Mouse (Mus musculus): ENCODE results near the gene D430041D05Rik. TPM values are rescaled to one million over a fixed set of nuclear protein-coding genes. Genes with fewer than 3 reads are reported as not detected.

D430041D05Rik gene
- total RNA-seq, 1 experiment: 0.54 TPM

GRCm38 (mm10) chr2:104128803-104129531 is 281.8 kb downstream of the D430041D05Rik start:
- in situ Hi-C loops (cut with MboI; ENCODE audit: low sequenced_read_pairs in 2 of 2, unreplicated experiment in 2 of 2): loop anchor here in 1 of 2 experiments (25.0 kb wide), 1 partner anchor 308 kb away; no protein-coding TSS in a partner anchor
- TF ChIP-seq HCFC1 (IDR thresholded peaks at IDR 0.05; ENCODE audit: borderline replicate concordance, insufficient read depth, low read length) (no peak), ZC3H11A (IDR thresholded peaks at IDR 0.05; ENCODE audit: borderline replicate concordance, low read depth, low read length) (no peak), MAFK (IDR thresholded peaks at IDR 0.05; ENCODE audit: insufficient read depth, low read depth, low read length) (no peak), ZNF384 (IDR thresholded peaks at IDR 0.05; ENCODE audit: low read depth, low read length) (no peak), CHD2 (IDR thresholded peaks at IDR 0.05; ENCODE audit: low read depth, low read length) (no peak)
- no peak overlapping the region for H3K4me3 ChIP-seq (ENCODE audit: insufficient read depth in 1 of 2, low read depth in 1 of 2, low read length in 2 of 2, poor library complexity in 1 of 2, severe bottlenecking in 1 of 2)
- H3K27ac ChIP-seq (ENCODE audit: insufficient read depth, low read depth, low read length, poor library complexity, severe bottlenecking): no peak overlapping the region
- H3K9ac ChIP-seq (ENCODE audit: insufficient read depth, low read depth, low read length, poor library complexity, severe bottlenecking): no peak overlapping the region
- H3K36me3 ChIP-seq (ENCODE audit: control insufficient read depth, insufficient read depth, low read length, poor library complexity, severe bottlenecking): no peaks in the 10 kb centered on the region
- no peak for DNase-seq (ENCODE audit: low read depth, low spot score)
- H3K9me3 ChIP-seq (ENCODE audit: control insufficient read depth, insufficient read depth, low read depth, low read length): no peaks in the 10 kb centered on the region
- 0 out of 4 replicates have a peak, but pooled peaks cover 0 to 3% of the 10 kb centered on the region in 2 experiments for H3K4me1 ChIP-seq (ENCODE audit: control insufficient read depth in 2 of 2, insufficient read depth in 2 of 2, low read length in 2 of 2, poor library complexity in 1 of 2)

- no peaks in the 10 kb centered on the region for H3K9me3 ChIP-seq (ENCODE audit: control insufficient read depth, insufficient read depth, low read depth, low read length)
- no peak overlapping the region for H3K27ac ChIP-seq (ENCODE audit: insufficient read depth, low read depth, low read length, poor library complexity, severe bottlenecking)
- in situ Hi-C loops (cut with MboI; ENCODE audit: low sequenced_read_pairs in 2 of 2, unreplicated experiment in 2 of 2): no loop called here
- DNase-seq (ENCODE audit: low read depth, low spot score): no peak
- H3K4me1 ChIP-seq (ENCODE audit: control insufficient read depth in 2 of 2, insufficient read depth in 2 of 2, low read length in 2 of 2, poor library complexity in 1 of 2): peaks cover 2 to 7% of the 10 kb centered on the region in 2 experiments; a peak in 2 of 4 replicates
- no peak for TF ChIP-seq ZNF384 (IDR thresholded peaks at IDR 0.05; ENCODE audit: low read depth, low read length)
- TF ChIP-seq CHD2 (IDR thresholded peaks at IDR 0.05; ENCODE audit: low read depth, low read length): no peak
- no peak for TF ChIP-seq HCFC1 (IDR thresholded peaks at IDR 0.05; ENCODE audit: borderline replicate concordance, insufficient read depth, low read length)
- no peak for TF ChIP-seq MAFK (IDR thresholded peaks at IDR 0.05; ENCODE audit: insufficient read depth, low read depth, low read length)
- TF ChIP-seq ZC3H11A (IDR thresholded peaks at IDR 0.05; ENCODE audit: borderline replicate concordance, low read depth, low read length): no peak
- no peaks in the 10 kb centered on the region for H3K36me3 ChIP-seq (ENCODE audit: control insufficient read depth, insufficient read depth, low read length, poor library complexity, severe bottlenecking)
- no peak overlapping the region for H3K9ac ChIP-seq (ENCODE audit: insufficient read depth, low read depth, low read length, poor library complexity, severe bottlenecking)
- H3K4me3 ChIP-seq (ENCODE audit: insufficient read depth in 1 of 2, low read depth in 1 of 2, low read length in 2 of 2, poor library complexity in 1 of 2, severe bottlenecking in 1 of 2): no peak overlapping the region
These were observed 286.7 kb downstream of the D430041D05Rik start for GRCm38 (mm10) chr2:104124071-104124470.

- TF ChIP-seq CHD2 (IDR thresholded peaks at IDR 0.05; ENCODE audit: low read depth, low read length) (no peak), ZC3H11A (IDR thresholded peaks at IDR 0.05; ENCODE audit: borderline replicate concordance, low read depth, low read length) (no peak), ZNF384 (IDR thresholded peaks at IDR 0.05; ENCODE audit: low read depth, low read length) (no peak), MAFK (IDR thresholded peaks at IDR 0.05; ENCODE audit: insufficient read depth, low read depth, low read length) (no peak), HCFC1 (IDR thresholded peaks at IDR 0.05; ENCODE audit: borderline replicate concordance, insufficient read depth, low read length) (no peak)
- no peak overlapping the region for H3K9ac ChIP-seq (ENCODE audit: insufficient read depth, low read depth, low read length, poor library complexity, severe bottlenecking)
- DNase-seq (ENCODE audit: low read depth, low spot score): no peak
- in situ Hi-C loops (cut with MboI; ENCODE audit: low sequenced_read_pairs in 2 of 2, unreplicated experiment in 2 of 2): no loop called here
- peaks cover 2 to 7% of the 10 kb centered on the region in 2 experiments; a peak in 2 of 4 replicates for H3K4me1 ChIP-seq (ENCODE audit: control insufficient read depth in 2 of 2, insufficient read depth in 2 of 2, low read length in 2 of 2, poor library complexity in 1 of 2)
- H3K36me3 ChIP-seq (ENCODE audit: control insufficient read depth, insufficient read depth, low read length, poor library complexity, severe bottlenecking): no peaks in the 10 kb centered on the region
- peak overlapping the region in 1 of 2 experiments; percentile 83; a peak in 1 of 4 replicates for H3K4me3 ChIP-seq (ENCODE audit: insufficient read depth in 1 of 2, low read depth in 1 of 2, low read length in 2 of 2, poor library complexity in 1 of 2, severe bottlenecking in 1 of 2)
- no peak overlapping the region for H3K27ac ChIP-seq (ENCODE audit: insufficient read depth, low read depth, low read length, poor library complexity, severe bottlenecking)
- H3K9me3 ChIP-seq (ENCODE audit: control insufficient read depth, insufficient read depth, low read depth, low read length): no peaks in the 10 kb centered on the region
These were observed 287.3 kb downstream of the D430041D05Rik start for GRCm38 (mm10) chr2:104123540-104123939.

GRCm38 (mm10) chr2:104122505-104123378 is 288.1 kb downstream of the D430041D05Rik start, which contains the start of gene A930018P22Rik:
Gene A930018P22Rik (plus strand): TSS chr2:104122769.
- in situ Hi-C loops (cut with MboI; ENCODE audit: low sequenced_read_pairs in 2 of 2, unreplicated experiment in 2 of 2): no loop called here
- TF ChIP-seq ZC3H11A (IDR thresholded peaks at IDR 0.05; ENCODE audit: borderline replicate concordance, low read depth, low read length) (no peak), ZNF384 (IDR thresholded peaks at IDR 0.05; ENCODE audit: low read depth, low read length) (no peak), HCFC1 (IDR thresholded peaks at IDR 0.05; ENCODE audit: borderline replicate concordance, insufficient read depth, low read length) (no peak), MAFK (IDR thresholded peaks at IDR 0.05; ENCODE audit: insufficient read depth, low read depth, low read length) (no peak), CHD2 (IDR thresholded peaks at IDR 0.05; ENCODE audit: low read depth, low read length) (no peak)

More at GRCm38 (mm10) chr2:104122505-104123378, 288.1 kb downstream of the D430041D05Rik start, which contains the start of gene A930018P22Rik:
- peak within 1 kb of the TSS; percentile 69 to 83 for H3K4me3 ChIP-seq (ENCODE audit: insufficient read depth in 1 of 2, low read depth in 1 of 2, low read length in 2 of 2, poor library complexity in 1 of 2, severe bottlenecking in 1 of 2)
- H3K27ac ChIP-seq (ENCODE audit: insufficient read depth, low read depth, low read length, poor library complexity, severe bottlenecking): no peak within 1 kb of the TSS
- H3K9me3 ChIP-seq (ENCODE audit: control insufficient read depth, insufficient read depth, low read depth, low read length): no peaks in the 10 kb centered on the region
- peak; percentile 93 for DNase-seq (ENCODE audit: low read depth, low spot score)
- no peaks in the 10 kb centered on the region for H3K36me3 ChIP-seq (ENCODE audit: control insufficient read depth, insufficient read depth, low read length, poor library complexity, severe bottlenecking)
- peak within 1 kb of the TSS; percentile 66 for H3K9ac ChIP-seq (ENCODE audit: insufficient read depth, low read depth, low read length, poor library complexity, severe bottlenecking)
- H3K4me1 ChIP-seq (ENCODE audit: control insufficient read depth in 2 of 2, insufficient read depth in 2 of 2, low read length in 2 of 2, poor library complexity in 1 of 2): peaks cover 2 to 7% of the 10 kb centered on the region in 2 experiments; a peak in 2 of 4 replicates

Data from ES-E14 (cell line).